9 mouse cellular contexts compared by ENCODE assay signal in the genomic region with DNA sequence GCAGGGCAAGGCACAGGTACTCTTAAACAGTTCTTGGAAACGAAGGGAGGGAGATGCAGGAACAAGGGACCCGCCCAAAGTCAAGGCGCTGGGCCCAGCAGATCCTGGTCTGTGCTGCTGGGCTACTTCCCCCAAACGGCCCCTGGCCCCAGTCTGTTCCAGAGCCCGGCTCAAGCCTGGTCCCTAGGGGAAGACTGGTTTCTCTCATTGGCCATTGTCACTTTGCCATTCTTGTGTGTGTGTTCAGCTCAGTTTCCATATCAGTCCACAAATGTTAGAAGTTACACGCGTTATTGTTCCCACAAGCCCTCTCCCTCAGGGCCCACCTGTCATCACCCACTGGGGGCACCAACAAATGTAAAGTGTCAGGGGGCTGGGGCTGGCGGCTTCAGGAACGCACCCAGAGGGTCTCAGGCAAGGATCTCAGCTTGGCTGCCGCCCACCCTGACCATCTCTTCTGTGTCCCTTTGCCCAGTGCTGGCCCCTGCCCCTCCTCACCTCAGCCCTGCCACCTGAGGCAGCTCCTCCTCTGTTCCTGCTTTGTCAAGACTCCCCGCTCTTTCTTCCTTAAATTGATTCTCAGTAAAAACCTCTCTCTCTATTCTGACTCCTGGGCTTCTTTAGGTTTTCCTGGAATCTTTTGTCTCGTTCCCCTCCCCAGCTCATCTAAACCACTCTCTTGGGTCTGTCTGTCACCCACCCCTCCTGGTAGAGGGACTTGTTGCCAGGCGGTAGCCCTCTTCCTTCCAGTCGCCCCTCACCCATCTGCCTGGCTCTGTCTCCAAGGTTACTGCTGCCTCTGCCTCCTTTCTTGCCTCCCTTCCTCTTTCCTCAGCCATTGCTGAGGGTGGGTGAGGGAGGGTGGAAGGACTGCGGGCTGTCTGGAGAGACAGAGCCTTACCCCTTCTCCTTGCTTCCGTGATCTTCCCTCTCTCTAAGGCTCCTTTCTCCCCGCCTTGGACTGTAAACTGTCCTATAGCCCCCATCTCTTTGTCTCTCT.
DNase-seq lines count a peak whose midpoint lies in the region; ATAC-seq and TF ChIP-seq lines count a peak whose summit lies in the region.
"Had no signal": no experiment of that assay in that cellular context is flagged by ENCODE, and none has a peak within 500 bp of the region (broad histone marks: within the 10 kb centered on the region; RNA-seq: fewer than 3 reads in every experiment).

No protein-coding gene starts in this region.

- peak overlapping the region; percentile 75 for H3K4me2 ChIP-seq in forebrain, embryonic 12.5 days

- TF ChIP-seq POLR2A in olfactory bulb, adult 2 months (IDR thresholded peaks at IDR 0.05; ENCODE audit: insufficient read depth, low read depth, low read length) = no peak

- TF ChIP-seq CTCF in olfactory bulb, adult 2 months (IDR thresholded peaks at IDR 0.05; ENCODE audit: insufficient read depth, low read depth, low read length) = no peak

- peak overlapping the region; percentile 47 for H3K4me3 ChIP-seq in forebrain, embryonic 12.5 days (replicated peaks)
- H3K4me3 ChIP-seq in olfactory bulb, adult 2 months (ENCODE audit: insufficient read depth, low read depth, low read length) = peak overlapping the region; percentile 38
- H3K4me3 ChIP-seq: myocyte had no signal

- intact Hi-C loops in left cerebral cortex, postnatal 4 days (cut with DNase I) = no loop called here

- H3K27me3 ChIP-seq in forebrain, embryonic 12.5 days = peaks cover 23% of the 10 kb centered on the region

- peak overlapping the region; percentile 74 for H3K27ac ChIP-seq in forebrain, embryonic 12.5 days
- no peak overlapping the region for H3K27ac ChIP-seq in olfactory bulb, adult 2 months (ENCODE audit: insufficient read depth, low read depth, low read length)

- peak; percentile 17 to 39 for DNase-seq in left cerebral cortex, adult 18-20 months (ENCODE audit: low spot score in 2 of 2)
- no peak for DNase-seq in left cerebral cortex, adult 11 months (ENCODE audit: low spot score)
- DNase-seq in left cerebral cortex, postnatal 4 days = peak; percentile 61
- no peak for DNase-seq in kidney, postnatal 25 days
- DNase-seq in adrenal gland, adult 8-10 months = no peak

- H3K4me1 ChIP-seq in forebrain, embryonic 12.5 days = peaks cover 29% of the 10 kb centered on the region
- peaks cover 23% of the 10 kb centered on the region for H3K4me1 ChIP-seq in olfactory bulb, adult 2 months (ENCODE audit: control insufficient read depth, insufficient read depth, low read length)

- peak; percentile 84 for ATAC-seq in forebrain, embryonic 12.5 days (ENCODE audit: low FRiP score)
- no peak for ATAC-seq in megakaryocyte-erythroid progenitor cell, adult 5-6 weeks (replicated peaks; ENCODE audit: low FRiP score, low TSS enrichment, poor library complexity, severe bottlenecking)

- peaks cover 8% of the 10 kb centered on the region; the same call in 1 of the 2 replicates for H3K9me3 ChIP-seq in forebrain, embryonic 12.5 days

- H3K36me3 ChIP-seq in forebrain, embryonic 12.5 days (replicated peaks) = no peaks in the 10 kb centered on the region

- WGBS in forebrain, embryonic 12.5 days = 27% methylated on average over 17 of the region's 17 CpGs
- WGBS in olfactory bulb, adult 2 months = 41% methylated on average over 17 of the region's 17 CpGs

- peak overlapping the region; percentile 67 for H3K9ac ChIP-seq in forebrain, embryonic 12.5 days

Comparison
In these comparisons a context has a peak if more than half of its experiments do, and no peak if none do; other contexts are left out.
1. DNase-seq: peak in left cerebral cortex, adult 18-20 months (2 of 2) and left cerebral cortex, postnatal 4 days (single experiment); none in left cerebral cortex, adult 11 months (single experiment), kidney, postnatal 25 days (0 of 2) and adrenal gland, adult 8-10 months (single experiment).